Mouse (Mus musculus) testis, postnatal 14 days (tissue): ENCODE data around the gene Ino80b.

Experiments used
- DNase-seq: peaks from one replicate; pipeline ENCODE4 v3.0.0; 2021; ENCODE audit warnings: low spot score

Ino80b gene

GRCm38 (mm10) chr6:83117165-83117438 lies 8.1 kb downstream of the Ino80b start:
- DNase-seq: no peak

- DNase-seq: no peak
These were observed 8.7 kb downstream of the Ino80b start for GRCm38 (mm10) chr6:83116373-83117164.

- DNase-seq: peak; percentile 50
These were observed 9.4 kb downstream of the Ino80b start for GRCm38 (mm10) chr6:83115682-83116372.

GRCm38 (mm10) chr6:83115011-83115671 lies 10.1 kb downstream of the Ino80b start, which contains the start of gene Mogs:
TSS of gene Mogs (plus strand) at chr6:83115496.
- DNase-seq: peak; percentile 90

GRCm38 (mm10) chr6:83111510-83112136 lies 13.6 kb downstream of the Ino80b start:
- no peak for DNase-seq

GRCm38 (mm10) chr6:83108762-83109668 lies 16.2 kb downstream of the Ino80b start, which contains the start of gene Mrpl53:
TSS of gene Mrpl53 (plus strand) at chr6:83109040.
- peak; percentile 83 for DNase-seq

- peak; percentile 74 for DNase-seq
These were observed 17.4 kb downstream of the Ino80b start for GRCm38 (mm10) chr6:83107566-83108400.

GRCm38 (mm10) chr6:83104158-83104557 lies 21.1 kb downstream of the Ino80b start:
- DNase-seq: no peak

- DNase-seq: no peak
These were observed 22.0 kb downstream of the Ino80b start for GRCm38 (mm10) chr6:83103130-83103650.

GRCm38 (mm10) chr6:83101688-83102556 lies 23.3 kb downstream of the Ino80b start:
- peak; percentile 74 for DNase-seq

- DNase-seq: peak; percentile 89
These were observed 23.9 kb downstream of the Ino80b start, which contains the start of the genes Ccdc142 and Gm42688 for GRCm38 (mm10) chr6:83101316-83101687. TSS of gene Ccdc142 (plus strand) at chr6:83101601. TSS of gene Gm42688 (plus strand) at chr6:83101617.

- no peak for DNase-seq
These were observed 26.8 kb downstream of the Ino80b start for GRCm38 (mm10) chr6:83098411-83098810.

GRCm38 (mm10) chr6:83095968-83096367 lies 29.3 kb downstream of the Ino80b start:
- no peak for DNase-seq

GRCm38 (mm10) chr6:83092416-83093127 lies 32.7 kb downstream of the Ino80b start:
- no peak for DNase-seq

GRCm38 (mm10) chr6:83087926-83088260 lies 37.3 kb downstream of the Ino80b start:
- DNase-seq: no peak

- no peak for DNase-seq
These were observed 37.9 kb downstream of the Ino80b start for GRCm38 (mm10) chr6:83087205-83087925.

- DNase-seq: no peak
These were observed 38.9 kb downstream of the Ino80b start, which contains the start of gene Lbx2 for GRCm38 (mm10) chr6:83086121-83087035. TSS of gene Lbx2 (plus strand) at chr6:83086367.
